In genomic region chr1:151619281-151619711, GRCm38 (mm10) we compare ENCODE assay signal across 21 mouse cellular contexts. TPM values are rescaled to one million over a fixed set of nuclear protein-coding genes. Genes with fewer than 3 reads are reported as not detected.
DNase-seq lines count a peak whose midpoint lies in the region; ATAC-seq and TF ChIP-seq lines count a peak whose summit lies in the region.
"Had no signal": no experiment of that assay in that cellular context is flagged by ENCODE, and none has a peak within 500 bp of the region (broad histone marks: within the 10 kb centered on the region; RNA-seq: fewer than 3 reads in every experiment).

No protein-coding gene starts in this region.

- no peaks in the 10 kb centered on the region for H3K36me3 ChIP-seq in intestine, embryonic 15.5 days
- H3K36me3 ChIP-seq in intestine, postnatal 0 days (ENCODE audit: control insufficient read depth, insufficient read depth), result no peaks in the 10 kb centered on the region
- H3K36me3 ChIP-seq in lung, embryonic 14.5 days (ENCODE audit: insufficient read depth), result no peaks in the 10 kb centered on the region
- H3K36me3 ChIP-seq in stomach, embryonic 16.5 days (ENCODE audit: control insufficient read depth, insufficient read depth, low read length), result no peaks in the 10 kb centered on the region
- H3K36me3 ChIP-seq in midbrain, embryonic 16.5 days (ENCODE audit: control insufficient read depth, insufficient read depth, low read length), result no peaks in the 10 kb centered on the region
- H3K36me3 ChIP-seq: G1E; limb, embryonic 10.5 days; midbrain, embryonic 13.5 days; neural tube, embryonic 15.5 days had no signal

- DNase-seq in adrenal gland, adult (ENCODE audit: inconsistent age in 2 of 2, low spot score in 1 of 2), result peak; percentile 67 to 83
- DNase-seq in adrenal gland, postnatal 25 days, result no peak
- no peak for DNase-seq in lung, embryonic 14.5 days
- DNase-seq in lung, postnatal 10 days, result no peak
- DNase-seq: cerebellum, adult 9-11 months; forebrain, postnatal 0 days; heart, postnatal 4 days; right cerebral cortex, postnatal 4 days had no signal

- H3K4me2 ChIP-seq in intestine, embryonic 15.5 days (replicated peaks), result no peak overlapping the region
- H3K4me2 ChIP-seq in intestine, postnatal 0 days (replicated peaks; ENCODE audit: low read depth), result no peak overlapping the region
- H3K4me2 ChIP-seq in lung, embryonic 14.5 days, result no peak overlapping the region
- H3K4me2 ChIP-seq in stomach, embryonic 16.5 days (ENCODE audit: low read depth, low read length), result no peak overlapping the region
- no peak overlapping the region for H3K4me2 ChIP-seq in midbrain, embryonic 16.5 days (ENCODE audit: low read length)
- H3K4me2 ChIP-seq: heart, embryonic 11.5 days; midbrain, embryonic 13.5 days; neural tube, embryonic 15.5 days had no signal

- ATAC-seq in intestine, embryonic 15.5 days, result peak; percentile 28; the same call in 1 of the 2 replicates
- no peak for ATAC-seq in intestine, postnatal 0 days
- peak; percentile 31; the same call in 1 of the 2 replicates for ATAC-seq in lung, embryonic 14.5 days (ENCODE audit: insufficient read depth)
- peak; percentile 33; the same call in 1 of the 2 replicates for ATAC-seq in stomach, embryonic 16.5 days (ENCODE audit: insufficient read depth, low FRiP score)
- no peak for ATAC-seq in midbrain, embryonic 16.5 days
- ATAC-seq: CD4-positive, CD25-positive, alpha-beta regulatory T cell, adult 4 months; forebrain, postnatal 0 days; midbrain, embryonic 13.5 days had no signal

- no peaks in the 10 kb centered on the region for H3K9me3 ChIP-seq in intestine, embryonic 15.5 days
- no peaks in the 10 kb centered on the region for H3K9me3 ChIP-seq in intestine, postnatal 0 days (ENCODE audit: control insufficient read depth)
- H3K9me3 ChIP-seq in lung, embryonic 14.5 days (ENCODE audit: low read depth, low read length), result no peaks in the 10 kb centered on the region
- no peaks in the 10 kb centered on the region for H3K9me3 ChIP-seq in stomach, embryonic 16.5 days (replicated peaks; ENCODE audit: control insufficient read depth, low read length)
- H3K9me3 ChIP-seq in midbrain, embryonic 16.5 days (replicated peaks; ENCODE audit: control insufficient read depth, low read length, poor library complexity, severe bottlenecking), result no peaks in the 10 kb centered on the region
- H3K9me3 ChIP-seq: G1E; limb, embryonic 10.5 days; midbrain, embryonic 13.5 days; neural tube, embryonic 15.5 days had no signal

- TF ChIP-seq CTCF in intestine, postnatal 0 days (IDR thresholded peaks at IDR 0.05; ENCODE audit: low read depth), result no peak
- TF ChIP-seq CTCF in lung, embryonic 14.5 days (IDR thresholded peaks at IDR 0.05; ENCODE audit: low read depth), result no peak

- no peak overlapping the region for H3K9ac ChIP-seq in intestine, embryonic 15.5 days
- H3K9ac ChIP-seq in intestine, postnatal 0 days (ENCODE audit: low read depth, low read length), result no peak overlapping the region
- no peak overlapping the region for H3K9ac ChIP-seq in lung, embryonic 14.5 days
- H3K9ac ChIP-seq in stomach, embryonic 16.5 days (ENCODE audit: low read length), result no peak overlapping the region
- no peak overlapping the region for H3K9ac ChIP-seq in midbrain, embryonic 16.5 days (ENCODE audit: low read depth, low read length)
- H3K9ac ChIP-seq: forebrain, postnatal 0 days; liver, embryonic 14.5 days; midbrain, embryonic 13.5 days; neural tube, embryonic 15.5 days had no signal

- 63% methylated on average over 8 of the region's 8 CpGs for WGBS in intestine, embryonic 15.5 days
- 65% methylated on average over 8 of the region's 8 CpGs for WGBS in intestine, postnatal 0 days
- WGBS in lung, embryonic 14.5 days, result 47% methylated on average over 8 of the region's 8 CpGs
- WGBS in stomach, embryonic 16.5 days, result 54% methylated on average over 8 of the region's 8 CpGs
- 74% methylated on average over 8 of the region's 8 CpGs for WGBS in midbrain, embryonic 16.5 days

- H3K4me3 ChIP-seq in intestine, embryonic 15.5 days (replicated peaks), result no peak overlapping the region
- H3K4me3 ChIP-seq in intestine, postnatal 0 days (ENCODE audit: low read depth, low read length), result no peak overlapping the region
- no peak overlapping the region for H3K4me3 ChIP-seq in lung, embryonic 14.5 days (ENCODE audit: low read depth, low read length)
- no peak overlapping the region for H3K4me3 ChIP-seq in stomach, embryonic 16.5 days (replicated peaks; ENCODE audit: low read length)
- no peak overlapping the region for H3K4me3 ChIP-seq in midbrain, embryonic 16.5 days (ENCODE audit: low read depth, low read length)
- H3K4me3 ChIP-seq: left cerebral cortex, adult 2 months; limb, embryonic 10.5 days; midbrain, embryonic 13.5 days; myocyte; neural tube, embryonic 15.5 days had no signal

- no peaks in the 10 kb centered on the region for H3K27me3 ChIP-seq in intestine, embryonic 15.5 days (replicated peaks)
- no peaks in the 10 kb centered on the region; the same call in 1 of the 2 replicates for H3K27me3 ChIP-seq in intestine, postnatal 0 days (replicated peaks; ENCODE audit: control insufficient read depth, insufficient read depth, low read length)
- no peaks in the 10 kb centered on the region for H3K27me3 ChIP-seq in lung, embryonic 14.5 days (ENCODE audit: insufficient read depth, low read length)
- H3K27me3 ChIP-seq in stomach, embryonic 16.5 days (ENCODE audit: control insufficient read depth, insufficient read depth, low read length), result no peaks in the 10 kb centered on the region
- no peaks in the 10 kb centered on the region for H3K27me3 ChIP-seq in midbrain, embryonic 16.5 days (ENCODE audit: control insufficient read depth, insufficient read depth, low read depth, low read length)
- H3K27me3 ChIP-seq: midbrain, embryonic 13.5 days; neural tube, embryonic 15.5 days had no signal

- no peak overlapping the region for H3K27ac ChIP-seq in intestine, embryonic 15.5 days
- no peak overlapping the region for H3K27ac ChIP-seq in intestine, postnatal 0 days (ENCODE audit: low read depth, low read length)
- no peak overlapping the region for H3K27ac ChIP-seq in lung, embryonic 14.5 days (ENCODE audit: low read depth)
- no peak overlapping the region for H3K27ac ChIP-seq in stomach, embryonic 16.5 days (ENCODE audit: low read length)
- H3K27ac ChIP-seq in midbrain, embryonic 16.5 days (ENCODE audit: low read length), result no peak overlapping the region
- H3K27ac ChIP-seq: left cerebral cortex, adult 2 months; limb, embryonic 10.5 days; liver, embryonic 14.5 days; midbrain, embryonic 13.5 days; neural tube, embryonic 15.5 days had no signal

- H3K4me1 ChIP-seq in intestine, embryonic 15.5 days (replicated peaks), result peaks cover 7% of the 10 kb centered on the region
- peaks cover 2% of the 10 kb centered on the region; the same call in 1 of the 2 replicates for H3K4me1 ChIP-seq in intestine, postnatal 0 days (replicated peaks; ENCODE audit: control insufficient read depth, insufficient read depth, low read length)
- H3K4me1 ChIP-seq in lung, embryonic 14.5 days (ENCODE audit: insufficient read depth), result 0 out of 2 replicates have a peak, but pooled peaks cover 5% of the 10 kb centered on the region
- peaks cover 10% of the 10 kb centered on the region for H3K4me1 ChIP-seq in stomach, embryonic 16.5 days (ENCODE audit: control insufficient read depth, insufficient read depth, low read length)
- no peaks in the 10 kb centered on the region; the same call in 1 of the 2 replicates for H3K4me1 ChIP-seq in midbrain, embryonic 16.5 days (ENCODE audit: control insufficient read depth, insufficient read depth, low read length)
- H3K4me1 ChIP-seq: limb, embryonic 10.5 days; midbrain, embryonic 13.5 days had no signal

RNA-seq across cellular contexts. Expression of gene Fam129a, which starts 48.3 kb away (rescaled TPM):
- total RNA-seq in adrenal gland, postnatal 25 days (2021), result 85.1 and 93.9 TPM in 2 replicates
- polyA plus RNA-seq in intestine, embryonic 15.5 days (2015; fragmentation: Nextera tagmentation; extraction: Ambion mirVana), result 11.9 and 12.9 TPM in 2 replicates
- polyA plus RNA-seq in intestine, postnatal 0 days (2015; fragmentation: Nextera tagmentation; extraction: Ambion mirVana), result 6.0 and 7.4 TPM in 2 replicates
- polyA plus RNA-seq in lung, embryonic 14.5 days (2014; fragmentation: Nextera tagmentation; extraction: Ambion mirVana), result 4.4 and 4.6 TPM in 2 replicates
- polyA plus RNA-seq in stomach, embryonic 16.5 days (2015; fragmentation: Nextera tagmentation; extraction: Ambion mirVana), result 22.7 and 25.0 TPM in 2 replicates
- polyA plus RNA-seq in midbrain, embryonic 16.5 days (2015; fragmentation: Nextera tagmentation; extraction: Ambion mirVana), result 0.70 and 1.0 TPM in 2 replicates
- polyA plus RNA-seq: G1E had no signal

Comparison
In these comparisons a context has a peak if more than half of its experiments do, and no peak if none do; other contexts are left out.
1. DNase-seq: peak in adrenal gland, adult (2 of 2); none in adrenal gland, postnatal 25 days (single experiment), lung, embryonic 14.5 days (single experiment) and lung, postnatal 10 days (single experiment).
2. ATAC-seq: peak in intestine, embryonic 15.5 days (single experiment), lung, embryonic 14.5 days (single experiment) and stomach, embryonic 16.5 days (single experiment); none in intestine, postnatal 0 days (single experiment) and midbrain, embryonic 16.5 days (single experiment).